Mouse (Mus musculus) adrenal gland, postnatal 25 days (tissue): ENCODE data around the gene Gpatch2l. TPM values are rescaled to one million over a fixed set of nuclear protein-coding genes. Genes with fewer than 3 reads are reported as not detected.

Experiments
- DNase-seq: peaks from one replicate; pipeline ENCODE4 v3.0.0; 2021; ENCODE audit warnings: mixed read lengths
- total RNA-seq: library from RNA; stranded (reverse); gene quantifications from 2 replicates; pipeline ENCODE4 v1.2.3, GENCODE M21; 2021

Gene Gpatch2l
- total RNA-seq, 1 experiment from 2014 or later, result 26.7 TPM

DNA sequence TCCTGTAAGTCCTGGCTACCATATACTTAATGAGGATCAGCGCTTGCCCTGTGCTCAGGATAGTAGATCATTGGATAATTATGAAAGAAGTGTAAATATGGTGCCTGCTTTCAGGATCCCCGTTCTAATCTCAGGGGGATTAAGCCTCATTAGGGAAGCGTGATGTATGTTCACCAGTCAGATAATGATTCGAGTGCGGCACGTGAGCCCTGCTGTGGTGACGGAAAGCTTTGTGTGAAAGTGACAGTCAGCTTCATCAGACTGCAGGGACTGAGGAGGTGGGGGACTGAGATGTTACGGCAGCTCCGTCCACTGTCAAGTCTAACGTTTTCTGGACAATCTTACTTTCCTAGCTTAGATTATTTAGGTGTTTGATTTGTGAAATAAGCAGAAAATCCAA lies 38.3 kb downstream of the Gpatch2l start:
- DNase-seq, result no peak

DNA sequence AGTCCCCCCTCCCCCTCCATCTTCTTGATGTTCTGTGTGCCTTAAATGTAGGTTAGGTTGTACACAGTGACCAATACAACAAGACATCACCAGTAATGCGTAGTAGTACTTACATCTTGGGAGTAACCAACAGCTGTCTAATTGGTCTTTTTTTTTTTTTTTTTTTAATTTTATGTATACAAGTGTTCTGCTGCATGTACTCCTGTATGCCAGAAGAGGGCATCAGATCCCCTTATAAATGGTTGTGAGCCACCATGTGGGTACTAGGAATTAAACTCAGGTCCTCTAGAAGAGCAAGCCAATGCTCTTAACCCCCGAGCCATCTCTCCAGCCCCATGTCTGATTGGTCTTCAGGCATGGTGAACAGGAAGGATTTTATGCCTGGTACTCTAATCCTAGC lies 44.0 kb downstream of the Gpatch2l start:
- no peak for DNase-seq

DNA sequence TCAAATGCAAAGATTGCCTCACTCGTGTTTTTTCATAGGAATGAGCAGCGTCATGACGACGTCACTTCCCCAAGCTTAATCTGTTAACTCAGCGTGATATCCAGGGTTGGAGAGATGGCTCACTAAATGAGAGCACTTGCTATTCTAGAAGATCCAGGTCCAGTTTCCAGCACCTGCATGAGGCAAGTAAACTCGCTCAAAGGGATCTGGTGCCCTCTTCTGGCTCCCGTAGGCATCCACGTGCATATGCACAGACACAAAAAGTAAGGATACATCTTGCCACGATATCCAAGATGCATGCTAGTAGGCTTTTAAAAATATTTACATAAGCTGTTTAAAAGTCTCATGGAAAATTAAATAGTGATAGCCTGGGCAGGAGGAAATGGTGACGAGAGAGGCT lies 55.8 kb downstream of the Gpatch2l start:
- DNase-seq, result no peak

DNA sequence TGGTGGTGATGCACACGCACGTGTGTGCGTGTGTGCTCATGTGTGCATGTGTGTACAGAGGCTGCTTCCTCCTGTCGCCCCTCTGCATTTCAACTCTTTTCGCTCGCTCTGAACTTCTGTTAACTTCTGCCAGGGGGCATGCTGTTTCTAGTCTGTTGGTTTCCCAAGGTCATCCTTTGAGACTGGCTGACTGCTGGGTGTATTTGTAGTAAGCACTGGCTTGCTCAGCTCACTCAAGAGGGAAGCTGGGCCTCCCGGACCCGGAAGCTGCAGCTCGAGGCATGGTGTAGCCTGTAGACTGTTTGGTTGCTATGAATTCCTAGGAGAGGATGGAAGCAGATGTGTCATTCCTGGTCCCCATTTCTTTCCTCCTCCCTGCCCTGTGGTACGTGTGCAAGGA lies 61.3 kb downstream of the Gpatch2l start:
- no peak for DNase-seq

DNA sequence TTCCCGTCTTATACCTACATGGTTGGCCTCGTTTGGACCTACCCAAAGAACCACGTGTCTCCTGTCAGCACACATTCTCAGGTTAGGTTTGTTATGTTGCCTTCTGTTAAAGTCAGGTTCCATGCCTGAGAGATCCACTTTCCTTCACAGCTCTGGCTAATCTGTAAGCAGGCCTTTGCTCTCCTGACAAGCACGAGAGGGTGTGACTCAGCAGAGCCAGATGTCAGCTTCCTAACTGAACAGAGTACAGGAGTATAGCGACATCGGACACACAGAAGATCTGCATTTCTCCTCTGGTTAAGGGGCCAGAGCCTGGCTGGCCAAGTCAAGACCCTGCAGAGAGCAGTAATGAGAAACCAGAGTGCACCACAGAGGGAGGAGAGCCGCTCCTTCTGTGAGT lies 63.4 kb downstream of the Gpatch2l start:
- no peak for DNase-seq

DNA sequence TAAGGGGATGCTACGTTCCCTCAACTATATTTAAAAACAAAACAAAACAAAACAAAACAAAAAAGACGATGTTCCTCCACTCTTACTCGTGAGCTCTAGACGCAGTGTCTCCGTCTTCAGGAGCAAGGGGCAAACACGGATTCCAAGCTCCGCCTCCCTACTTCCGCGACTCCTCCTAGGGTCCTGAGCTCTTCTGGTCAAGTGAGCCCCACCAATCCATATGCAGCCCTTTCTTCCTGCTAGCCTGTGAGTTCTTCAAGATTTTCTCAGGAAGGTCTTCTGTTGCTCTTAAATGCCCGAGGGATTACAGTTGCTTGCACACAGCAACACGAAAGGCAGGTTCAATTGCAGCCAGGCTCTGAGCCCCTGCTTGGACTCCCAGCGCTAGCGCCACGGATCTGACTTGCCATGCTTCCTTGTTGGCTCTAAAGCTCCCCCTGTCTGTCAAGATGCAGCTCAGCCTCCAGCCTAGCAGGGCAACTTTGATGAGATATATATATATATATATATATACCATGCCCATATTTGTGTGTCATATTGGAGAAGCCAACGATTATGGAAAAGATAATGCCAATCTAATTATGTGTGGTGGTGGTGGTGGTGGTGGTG lies 64.1 kb downstream of the Gpatch2l start:
- DNase-seq, result peak; percentile 16

DNA sequence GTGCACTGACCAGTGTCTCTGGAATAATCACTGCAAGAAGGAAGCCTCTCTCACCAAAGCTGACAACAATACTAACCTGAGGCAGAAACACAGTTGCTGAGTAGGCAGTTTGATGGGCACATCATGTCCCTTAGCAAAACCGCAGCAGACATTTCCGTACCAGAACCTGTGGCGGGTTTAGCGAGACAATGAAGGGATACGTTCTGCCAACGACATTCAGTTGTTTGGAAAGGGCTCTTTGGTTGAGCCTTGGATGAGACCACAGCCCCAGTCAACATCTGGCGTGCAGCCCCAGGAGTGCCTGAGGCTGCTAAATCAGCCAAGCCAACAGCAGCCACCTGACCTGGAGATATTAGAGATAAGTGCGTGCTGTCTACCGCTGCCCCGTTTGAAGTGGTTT lies 67.8 kb downstream of the Gpatch2l start:
- no peak for DNase-seq

DNA sequence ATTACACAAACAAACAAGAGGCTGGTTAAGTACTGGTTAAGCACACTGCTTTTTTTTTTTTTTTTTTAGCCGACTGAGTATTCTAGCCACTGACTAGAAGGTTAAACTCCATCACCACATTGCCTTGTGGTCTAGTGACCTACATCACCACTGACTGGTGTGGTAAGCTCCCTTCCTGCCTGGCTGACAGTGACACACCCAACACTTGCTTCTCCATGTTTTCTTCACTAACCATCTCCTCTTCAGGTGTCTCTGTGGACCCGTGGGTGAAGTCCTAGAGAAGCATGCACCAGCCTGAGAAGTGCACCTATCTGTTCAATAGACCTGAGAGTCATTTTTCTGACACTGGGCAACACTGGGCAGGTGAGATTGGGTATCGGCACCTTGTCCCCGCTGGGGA lies 68.2 kb downstream of the Gpatch2l start:
- DNase-seq, result no peak

DNA sequence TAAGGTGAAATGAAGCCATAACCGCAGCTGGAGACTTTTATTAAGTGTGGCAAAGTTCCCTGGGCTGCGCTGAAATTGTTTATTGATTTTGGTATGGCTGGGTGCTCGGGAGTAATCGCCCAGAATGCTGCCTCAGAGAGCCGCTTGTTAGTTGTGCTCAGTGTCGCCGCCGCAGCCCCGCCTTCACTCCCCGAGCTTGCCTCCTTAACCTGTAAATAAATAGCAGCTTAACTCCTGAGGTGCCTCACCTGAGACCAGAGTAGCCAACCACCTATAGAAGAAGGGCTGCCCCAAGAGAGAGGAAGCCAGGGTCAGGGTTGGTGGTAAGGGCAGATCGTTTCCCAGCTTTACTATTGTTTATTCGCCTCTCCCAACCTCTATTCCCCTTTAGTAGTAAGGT lies 79.0 kb downstream of the Gpatch2l start:
- no peak for DNase-seq

DNA sequence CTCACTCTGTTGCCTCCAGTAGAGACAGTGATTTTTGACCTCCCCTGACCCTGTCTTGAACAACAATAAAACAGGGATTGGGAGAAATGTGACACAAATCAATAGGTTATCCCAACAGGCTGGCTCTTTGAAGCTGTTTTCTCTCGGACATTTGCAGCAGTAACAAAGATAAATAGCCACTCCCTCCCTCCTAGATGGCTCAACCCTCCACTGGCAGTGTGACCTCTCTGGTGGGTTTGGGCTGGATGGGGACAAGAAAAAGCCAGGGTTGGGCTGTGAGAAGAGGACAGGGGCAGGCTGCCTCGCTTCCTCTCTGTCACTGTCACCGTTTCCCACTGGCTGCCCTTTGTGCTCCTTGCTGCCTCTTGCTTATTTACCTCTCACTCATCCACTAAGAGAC lies 82.6 kb downstream of the Gpatch2l start:
- no peak for DNase-seq

DNA sequence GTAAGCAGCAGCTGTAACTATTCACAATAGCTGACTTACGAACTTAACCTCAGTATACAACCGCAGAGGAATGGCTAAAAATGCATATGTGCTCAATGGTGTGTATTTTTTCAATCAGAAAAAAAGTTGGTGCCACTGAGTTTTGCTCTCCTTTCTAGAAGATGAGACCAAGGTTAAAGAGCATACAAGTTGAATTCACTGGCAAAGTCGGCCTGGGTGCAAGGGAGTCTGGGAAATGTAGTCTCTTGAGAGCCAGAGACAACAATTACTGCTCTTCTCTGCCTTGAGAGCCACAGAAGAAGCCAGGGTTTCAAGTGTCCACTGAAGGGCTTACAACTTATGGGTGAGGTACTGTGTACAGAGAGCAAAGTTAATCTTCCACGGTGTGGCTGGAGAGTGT lies 88.2 kb downstream of the Gpatch2l start:
- DNase-seq, result no peak

DNA sequence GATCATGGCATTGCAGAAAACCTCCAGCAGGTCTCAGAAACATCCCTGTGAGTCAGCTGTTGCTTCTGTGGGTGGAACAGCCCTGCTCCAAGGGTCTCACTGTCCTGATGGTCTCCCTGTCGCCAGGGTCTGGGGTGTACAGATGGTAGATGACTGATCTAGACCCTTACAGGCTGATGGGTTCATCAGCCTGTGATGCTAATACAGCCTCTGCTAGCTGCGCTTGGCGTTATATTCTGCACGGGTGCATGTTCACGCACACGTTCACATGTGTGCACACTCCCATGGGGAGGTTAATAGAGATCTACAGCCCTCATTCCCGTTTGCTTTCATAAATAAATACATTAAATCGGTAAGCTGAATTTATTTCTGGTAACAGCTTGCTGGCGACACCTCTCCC lies 89.0 kb downstream of the Gpatch2l start:
- no peak for DNase-seq

DNA sequence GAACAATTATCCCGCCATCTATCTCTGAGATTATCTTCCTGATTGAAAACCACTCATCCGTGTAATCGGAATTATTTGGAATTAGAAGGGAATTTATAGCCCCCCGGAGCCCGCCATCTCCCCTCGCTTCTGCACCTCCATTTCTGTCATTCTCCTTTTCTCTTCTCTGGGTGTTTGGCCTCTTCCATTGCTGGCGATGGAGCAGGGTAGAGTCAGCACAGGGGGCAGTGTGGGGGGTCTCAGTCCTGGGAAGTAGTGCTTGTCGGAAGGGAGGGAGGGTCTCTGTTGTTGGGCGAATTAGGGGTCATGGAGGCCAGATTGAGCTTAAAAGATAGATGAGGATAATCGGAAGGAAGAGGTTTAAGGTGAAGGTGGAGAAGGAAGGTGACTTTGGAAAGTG lies 89.6 kb downstream of the Gpatch2l start:
- no peak for DNase-seq

DNA sequence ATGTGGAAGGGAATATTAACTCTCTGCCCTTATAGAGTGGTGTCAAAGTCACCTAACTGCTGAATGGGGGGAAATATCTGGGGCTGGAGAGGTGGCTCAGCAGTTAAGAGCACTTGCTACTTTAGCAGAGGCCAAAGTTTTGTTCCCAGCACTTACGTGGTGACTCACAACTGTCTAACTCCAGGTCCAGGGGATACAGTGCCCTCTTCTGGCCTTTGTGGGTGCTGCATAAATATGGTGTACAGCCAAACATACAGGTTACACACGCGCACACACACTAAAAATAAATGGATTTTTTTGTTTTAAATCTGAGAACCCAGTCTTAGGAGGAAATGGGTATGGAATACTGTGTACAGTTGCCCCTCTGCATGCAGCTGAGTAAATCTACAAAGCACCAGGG lies 94.6 kb downstream of the Gpatch2l start:
- no peak for DNase-seq

DNA sequence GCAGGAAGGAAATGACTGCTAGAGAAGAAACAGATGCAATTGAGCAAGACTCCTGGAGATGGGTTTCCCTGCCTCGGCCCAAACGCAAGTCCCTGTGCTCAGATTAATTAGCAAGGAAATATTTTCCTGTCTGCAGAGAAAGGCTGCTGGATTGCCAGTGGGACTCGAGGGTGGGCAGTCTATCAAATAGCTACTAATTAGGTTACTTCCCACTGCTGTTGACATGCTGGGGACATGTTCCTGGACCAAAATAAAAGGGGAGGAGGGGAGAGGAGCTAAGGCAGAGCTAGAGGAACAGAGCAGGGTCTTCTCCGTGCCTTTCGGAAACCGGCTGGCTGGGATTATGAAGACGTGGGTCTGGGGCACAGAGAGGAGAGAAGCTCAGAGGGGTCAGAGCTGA lies 95.2 kb downstream of the Gpatch2l start:
- no peak for DNase-seq

Other genes starting within 250 kb of the Gpatch2l start
- 7.6 and 9.5 TPM in 2 replicates for gene Tgfb3, start 162.8 kb upstream of the Gpatch2l start, total RNA-seq
- gene Ift43, start 159.3 kb upstream of the Gpatch2l start, total RNA-seq, result 21.6 and 27.4 TPM in 2 replicates
- 0.06 TPM in 1 of 2 replicates, not detected in the other for gene Esrrb, start 119.3 kb downstream of the Gpatch2l start, total RNA-seq